In the genomic region with DNA sequence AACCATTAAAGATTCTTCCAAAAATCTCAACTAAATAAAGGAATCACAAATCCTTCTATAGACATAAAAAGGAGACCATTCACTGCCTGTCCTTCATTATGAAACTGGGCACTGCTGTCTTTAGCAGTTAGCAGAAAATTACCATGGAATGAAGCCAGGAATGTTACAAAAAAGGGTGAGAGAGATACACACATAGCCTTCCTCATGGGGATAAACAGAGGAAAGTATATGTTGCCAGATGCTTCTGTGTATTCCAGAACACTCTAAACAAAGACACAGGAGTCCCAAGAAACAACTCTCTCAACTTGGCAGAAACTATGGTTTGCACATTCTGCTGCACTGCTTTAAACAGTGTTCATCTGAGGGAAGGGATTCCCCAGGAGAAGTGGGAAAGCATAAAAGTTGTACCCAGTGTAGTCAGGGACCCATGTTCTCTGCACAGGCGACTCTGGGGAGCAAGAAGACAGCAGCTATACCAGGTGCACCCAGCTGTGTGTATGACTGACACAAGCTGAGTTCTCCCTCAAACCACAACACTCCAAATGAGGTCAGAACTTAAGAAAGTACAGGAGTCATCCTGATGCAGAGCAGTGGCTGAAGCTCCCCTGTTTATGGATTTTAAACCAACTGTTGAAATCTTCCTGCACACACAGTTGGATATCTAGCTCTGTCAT, we compare ENCODE assay signal across 15 mouse cellular contexts. TPM values are rescaled to one million over a fixed set of nuclear protein-coding genes. Genes with fewer than 3 reads are reported as not detected.
DNase-seq lines count a peak whose midpoint lies in the region; ATAC-seq and TF ChIP-seq lines count a peak whose summit lies in the region.
"Had no signal": no experiment of that assay in that cellular context is flagged by ENCODE, and none has a peak within 500 bp of the region (broad histone marks: within the 10 kb centered on the region; RNA-seq: fewer than 3 reads in every experiment).

No protein-coding gene starts in this region.

- H3K36me3 ChIP-seq in forebrain, embryonic 14.5 days (ENCODE audit: control insufficient read depth, insufficient read depth, low read length): peaks cover 24% of the 10 kb centered on the region
- H3K36me3 ChIP-seq in forebrain, embryonic 10.5 days (replicated peaks): peaks cover 87% of the 10 kb centered on the region
- H3K36me3 ChIP-seq in lung, embryonic 14.5 days (ENCODE audit: insufficient read depth): peaks cover 16% of the 10 kb centered on the region

- H3K4me3 ChIP-seq in forebrain, embryonic 14.5 days (ENCODE audit: low read depth, low read length): no peak overlapping the region
- H3K4me3 ChIP-seq in forebrain, embryonic 10.5 days: no peak overlapping the region
- no peak overlapping the region for H3K4me3 ChIP-seq in lung, embryonic 14.5 days (ENCODE audit: low read depth, low read length)
- H3K4me3 ChIP-seq: embryonic facial prominence, embryonic 10.5 days; heart, adult 2 months; hindbrain, embryonic 13.5 days had no signal

- 81% methylated on average over 1 of the region's 1 CpGs for WGBS in forebrain, embryonic 14.5 days
- WGBS in forebrain, embryonic 10.5 days: 76% methylated on average over 1 of the region's 1 CpGs
- WGBS in lung, embryonic 14.5 days: 47% methylated on average over 1 of the region's 1 CpGs

- no peaks in the 10 kb centered on the region for H3K27me3 ChIP-seq in forebrain, embryonic 14.5 days (replicated peaks; ENCODE audit: control insufficient read depth, insufficient read depth, low read length)
- H3K27me3 ChIP-seq in forebrain, embryonic 10.5 days (ENCODE audit: poor library complexity, severe bottlenecking): no peaks in the 10 kb centered on the region
- H3K27me3 ChIP-seq in lung, embryonic 14.5 days (ENCODE audit: insufficient read depth, low read length): no peaks in the 10 kb centered on the region
- H3K27me3 ChIP-seq: hindbrain, embryonic 13.5 days had no signal

- peaks cover 2% of the 10 kb centered on the region; the same call in 1 of the 2 replicates for H3K4me1 ChIP-seq in forebrain, embryonic 14.5 days (ENCODE audit: control insufficient read depth, insufficient read depth, low read length)
- no peaks in the 10 kb centered on the region for H3K4me1 ChIP-seq in forebrain, embryonic 10.5 days
- H3K4me1 ChIP-seq in lung, embryonic 14.5 days (ENCODE audit: insufficient read depth): peaks cover 8% of the 10 kb centered on the region
- H3K4me1 ChIP-seq: embryonic facial prominence, embryonic 10.5 days had no signal

- ATAC-seq in forebrain, embryonic 14.5 days: no peak
- ATAC-seq in lung, embryonic 14.5 days (ENCODE audit: insufficient read depth): peak; percentile 62; the same call in 1 of the 2 replicates
- no peak for ATAC-seq in CD4-positive, CD25-positive, alpha-beta regulatory T cell, adult 4 months

- DNase-seq in forebrain, embryonic 14.5 days (ENCODE audit: low spot score): peak; percentile 45
- no peak for DNase-seq in forebrain, embryonic 10.5 days (ENCODE audit: extremely low spot score, low spot score)
- DNase-seq in lung, embryonic 14.5 days: peak; percentile 84
- no peak for DNase-seq in lung, postnatal 4 days
- DNase-seq in brain, embryonic 14.5 days (ENCODE audit: low read depth): peak; percentile 52
- DNase-seq in thymus, postnatal 10 days (ENCODE audit: low spot score in 2 of 2): peak; percentile 17 to 20
- no peak for DNase-seq in embryo, embryonic 9.5 days (ENCODE audit: extremely low spot score)
- DNase-seq: adrenal gland, adult 2 months; cerebellum, adult 9-11 months; heart, adult 2 months; kidney, adult 9 months had no signal

- no peak for TF ChIP-seq CTCF in lung, embryonic 14.5 days (IDR thresholded peaks at IDR 0.05; ENCODE audit: low read depth)
- no peak for TF ChIP-seq CTCF in brain, embryonic 14.5 days (IDR thresholded peaks at IDR 0.05; ENCODE audit: borderline replicate concordance, extremely low read depth, insufficient read depth, insufficient read length)

- H3K4me2 ChIP-seq in forebrain, embryonic 14.5 days (ENCODE audit: low read length): no peak overlapping the region
- no peak overlapping the region for H3K4me2 ChIP-seq in lung, embryonic 14.5 days
- H3K4me2 ChIP-seq: hindbrain, embryonic 13.5 days had no signal

- H3K27ac ChIP-seq in forebrain, embryonic 14.5 days (ENCODE audit: low read depth, low read length): no peak overlapping the region
- no peak overlapping the region for H3K27ac ChIP-seq in forebrain, embryonic 10.5 days
- H3K27ac ChIP-seq in lung, embryonic 14.5 days (ENCODE audit: low read depth): peak overlapping the region; percentile 72
- H3K27ac ChIP-seq: embryonic facial prominence, embryonic 10.5 days; heart, adult 2 months; liver, embryonic 14.5 days had no signal

- H3K9ac ChIP-seq in forebrain, embryonic 14.5 days (ENCODE audit: low read length): no peak overlapping the region
- no peak overlapping the region for H3K9ac ChIP-seq in lung, embryonic 14.5 days
- H3K9ac ChIP-seq: hindbrain, embryonic 13.5 days; liver, embryonic 14.5 days had no signal

- no peaks in the 10 kb centered on the region for H3K9me3 ChIP-seq in forebrain, embryonic 14.5 days (replicated peaks; ENCODE audit: control insufficient read depth, low read length)
- H3K9me3 ChIP-seq in forebrain, embryonic 10.5 days: no peaks in the 10 kb centered on the region
- no peaks in the 10 kb centered on the region for H3K9me3 ChIP-seq in lung, embryonic 14.5 days (ENCODE audit: low read depth, low read length)
- H3K9me3 ChIP-seq: embryonic facial prominence, embryonic 10.5 days had no signal

- TF ChIP-seq POLR2A in brain, embryonic 14.5 days (IDR thresholded peaks at IDR 0.05; ENCODE audit: borderline replicate concordance, extremely low read depth, insufficient read depth, insufficient read length, poor library complexity, severe bottlenecking): no peak

RNA-seq across cellular contexts. Expression of gene Malsu1, which starts 46.0 kb away (rescaled TPM):
- polyA plus RNA-seq in forebrain, embryonic 14.5 days (2014; fragmentation: Nextera tagmentation; extraction: Ambion mirVana): 54.7 and 65.0 TPM in 2 replicates
- polyA plus RNA-seq in forebrain, embryonic 10.5 days (2016; fragmentation: Nextera tagmentation; extraction: Ambion mirVana): 71.4 and 71.9 TPM in 2 replicates
- polyA plus RNA-seq in lung, embryonic 14.5 days (2014; fragmentation: Nextera tagmentation; extraction: Ambion mirVana): 69.7 and 75.3 TPM in 2 replicates
- 18.6 and 27.7 TPM in 2 replicates for polyA plus RNA-seq in brain, embryonic 14.5 days (2012; rRNA removed)
- polyA plus RNA-seq in CD4-positive, CD25-positive, alpha-beta regulatory T cell, adult 4 months (2017; shearing (Covaris generic)): 10 to 100 TPM; 22.2 to 42.4 TPM

Comparison
In these comparisons a context has a peak if more than half of its experiments do, and no peak if none do; other contexts are left out.
1. DNase-seq: peak in forebrain, embryonic 14.5 days (single experiment), lung, embryonic 14.5 days (single experiment), brain, embryonic 14.5 days (single experiment) and thymus, postnatal 10 days (2 of 2); none in forebrain, embryonic 10.5 days (single experiment), lung, postnatal 4 days (0 of 2) and embryo, embryonic 9.5 days (single experiment).